Mouse (Mus musculus): ENCODE measurements around the gene Olfr1164. TPM values are rescaled to one million over a fixed set of nuclear protein-coding genes. Genes with fewer than 3 reads are reported as not detected.

Olfr1164 gene
- total RNA-seq (2021): not detected
- long read RNA-seq: 0 reads

- no peak for DNase-seq (ENCODE audit: low spot score in 2 of 2)
Observed at GRCm38 (mm10) chr2:88093866-88094265, at the start of gene Olfr1164. TSS of gene Olfr1164 (minus strand) at chr2:88093966.

- DNase-seq (ENCODE audit: low spot score in 2 of 2): no peak
Observed at GRCm38 (mm10) chr2:88128172-88128571, 34.4 kb upstream of the Olfr1164 start, which contains the start of gene Olfr1166. TSS of gene Olfr1166 (minus strand) at chr2:88128272.

- DNase-seq (ENCODE audit: low spot score in 2 of 2): no peak
Observed at GRCm38 (mm10) chr2:88071730-88072129, 22.0 kb downstream of the Olfr1164 start, which contains the start of gene Olfr1163. TSS of gene Olfr1163 (minus strand) at chr2:88071830.

- no peak for DNase-seq (ENCODE audit: low spot score in 2 of 2)
Observed at GRCm38 (mm10) chr2:88063587-88063986, 30.2 kb downstream of the Olfr1164 start.

- DNase-seq (ENCODE audit: low spot score in 2 of 2): no peak
Observed at GRCm38 (mm10) chr2:88051029-88051428, 42.7 kb downstream of the Olfr1164 start, which contains the start of gene Olfr1162. TSS of gene Olfr1162 (minus strand) at chr2:88051129.

Other genes starting within 250 kb of the Olfr1164 start
- not detected for gene Olfr1150-ps1, start 250.0 kb downstream of the Olfr1164 start, total RNA-seq (2021)
- gene Olfr1151, start 238.1 kb downstream of the Olfr1164 start, total RNA-seq (2021): not detected
- not detected for gene Olfr1152, start 227.5 kb downstream of the Olfr1164 start, total RNA-seq (2021)
- not detected for gene Olfr1153, start 199.0 kb downstream of the Olfr1164 start, total RNA-seq (2021)
- gene Olfr1154, start 188.8 kb downstream of the Olfr1164 start, total RNA-seq (2021): not detected
- gene Olfr1155, start 148.8 kb downstream of the Olfr1164 start, total RNA-seq (2021): not detected
- under 1 TPM in 1 of 2 experiments, not detected in 1; 0.10 TPM for gene Olfr1156, start 140.9 kb downstream of the Olfr1164 start, total RNA-seq (2021)
- not detected for gene Olfr1157, start 125.7 kb downstream of the Olfr1164 start, total RNA-seq (2021)
- not detected for gene Olfr74, start 119.3 kb downstream of the Olfr1164 start, total RNA-seq (2021)
- gene Olfr1158, start 103.9 kb downstream of the Olfr1164 start, total RNA-seq (2021): not detected
- not detected for gene Olfr1160, start 85.7 kb downstream of the Olfr1164 start, total RNA-seq (2021)
- gene Olfr1161, start 71.2 kb downstream of the Olfr1164 start, total RNA-seq (2021): not detected
- gene Olfr73, start 56.3 kb downstream of the Olfr1164 start, total RNA-seq (2021): not detected
- not detected for gene Olfr1162, start 42.8 kb downstream of the Olfr1164 start, total RNA-seq (2021)
- not detected for gene Olfr1163, start 22.1 kb downstream of the Olfr1164 start, total RNA-seq (2021)
- not detected for gene Olfr1166, start 34.3 kb upstream of the Olfr1164 start, total RNA-seq (2021)
- gene Olfr1167, start 61.2 kb upstream of the Olfr1164 start, total RNA-seq (2021): not detected
- gene Olfr1168, start 87.9 kb upstream of the Olfr1164 start, total RNA-seq (2021): not detected
- gene Olfr1170, start 134.4 kb upstream of the Olfr1164 start, total RNA-seq (2021): not detected
- gene Olfr1173, start 185.9 kb upstream of the Olfr1164 start, total RNA-seq (2021): not detected
- not detected for gene Olfr1174-ps, start 221.2 kb upstream of the Olfr1164 start, total RNA-seq (2021)
- not detected for gene Olfr1175-ps, start 233.2 kb upstream of the Olfr1164 start, total RNA-seq (2021)
- not detected for gene Olfr1176, start 242.8 kb upstream of the Olfr1164 start, total RNA-seq (2021)